Mouse (Mus musculus): Measurements from ENCODE around the gene Pnma1. TPM values are rescaled to one million over a fixed set of nuclear protein-coding genes. Genes with fewer than 3 reads are reported as not detected.

The Pnma1 gene
- polyA plus RNA-seq, 1 experiment from 2014 or later = 0.68 TPM

GRCm38 (mm10) chr12:84160491-84160890, 12.2 kb upstream of the Pnma1 start:
- peaks cover 61% of the 10 kb centered on the region for H3K36me3 ChIP-seq (ENCODE audit: control insufficient read depth, insufficient read depth, low read length)

GRCm38 (mm10) chr12:84158156-84158555, 9.9 kb upstream of the Pnma1 start:
- Histone ChIP-seq H3K9ac (ENCODE audit: low read length) (no peak overlapping the region), H3K36me3 (ENCODE audit: control insufficient read depth, insufficient read depth, low read length) (peaks cover 77% of the 10 kb centered on the region), H3K4me2 (ENCODE audit: low read length) (no peak overlapping the region), H3K4me3 (ENCODE audit: control insufficient read depth in 1 of 2, insufficient read depth in 1 of 2, low read depth in 1 of 2, low read length in 2 of 2) (no peak overlapping the region), H3K4me1 (ENCODE audit: control insufficient read depth in 2 of 2, insufficient read depth in 2 of 2, low read length in 2 of 2) (peaks cover 10 to 20% of the 10 kb centered on the region in 2 experiments), H3K9me3 (ENCODE audit: control insufficient read depth, low read length) (no peaks in the 10 kb centered on the region), H3K27me3 (ENCODE audit: control insufficient read depth, insufficient read depth, low read length) (no peaks in the 10 kb centered on the region), H3K27ac (replicated peaks in 1 of 2; ENCODE audit: control insufficient read depth in 1 of 2, insufficient read depth in 1 of 2, low read depth in 2 of 2, low read length in 2 of 2) (no peak overlapping the region)
- no peak for ATAC-seq (ENCODE audit: insufficient number of reproducible peaks, insufficient read depth, low FRiP score, low read depth)
- 57% methylated on average over 14 of the region's 14 CpGs for WGBS

More at GRCm38 (mm10) chr12:84160491-84160890, 12.2 kb upstream of the Pnma1 start:
- H3K4me3 ChIP-seq (ENCODE audit: control insufficient read depth in 1 of 2, insufficient read depth in 1 of 2, low read depth in 1 of 2, low read length in 2 of 2) = no peak overlapping the region
- whole genome bisulfite sequencing = 87% methylated on average over 8 of the region's 8 CpGs
- peaks cover 4 to 15% of the 10 kb centered on the region in 2 experiments for H3K4me1 ChIP-seq (ENCODE audit: control insufficient read depth in 2 of 2, insufficient read depth in 2 of 2, low read length in 2 of 2)
- H3K4me2 ChIP-seq (ENCODE audit: low read length) = no peak overlapping the region
- H3K9me3 ChIP-seq (ENCODE audit: control insufficient read depth, low read length) = no peaks in the 10 kb centered on the region
- no peak overlapping the region for H3K9ac ChIP-seq (ENCODE audit: low read length)
- no peaks in the 10 kb centered on the region for H3K27me3 ChIP-seq (ENCODE audit: control insufficient read depth, insufficient read depth, low read length)
- no peak overlapping the region for H3K27ac ChIP-seq (replicated peaks in 1 of 2; ENCODE audit: control insufficient read depth in 1 of 2, insufficient read depth in 1 of 2, low read depth in 2 of 2, low read length in 2 of 2)
- no peak for ATAC-seq (ENCODE audit: insufficient number of reproducible peaks, insufficient read depth, low FRiP score, low read depth)

GRCm38 (mm10) chr12:84156210-84156609, 7.9 kb upstream of the Pnma1 start:
- H3K4me2 ChIP-seq (ENCODE audit: low read length) = no peak overlapping the region
- H3K4me1 ChIP-seq (ENCODE audit: control insufficient read depth in 2 of 2, insufficient read depth in 2 of 2, low read length in 2 of 2) = peaks cover 17 to 23% of the 10 kb centered on the region in 2 experiments
- H3K36me3 ChIP-seq (ENCODE audit: control insufficient read depth, insufficient read depth, low read length) = peaks cover 87% of the 10 kb centered on the region
- no peak overlapping the region for H3K9ac ChIP-seq (ENCODE audit: low read length)
- H3K27ac ChIP-seq (replicated peaks in 1 of 2; ENCODE audit: control insufficient read depth in 1 of 2, insufficient read depth in 1 of 2, low read depth in 2 of 2, low read length in 2 of 2) = 0 out of 4 replicates have a peak overlapping the region, but pooled peaks of 1 of the 2 experiments have one; percentile 28
- H3K27me3 ChIP-seq (ENCODE audit: control insufficient read depth, insufficient read depth, low read length) = no peaks in the 10 kb centered on the region
- no peaks in the 10 kb centered on the region for H3K9me3 ChIP-seq (ENCODE audit: control insufficient read depth, low read length)
- 90% methylated on average over 18 of the region's 18 CpGs for WGBS
- H3K4me3 ChIP-seq (ENCODE audit: control insufficient read depth in 1 of 2, insufficient read depth in 1 of 2, low read depth in 1 of 2, low read length in 2 of 2) = no peak overlapping the region
- ATAC-seq (ENCODE audit: insufficient number of reproducible peaks, insufficient read depth, low FRiP score, low read depth) = no peak

GRCm38 (mm10) chr12:84155523-84155871, 7.2 kb upstream of the Pnma1 start:
- peaks cover 17 to 27% of the 10 kb centered on the region in 2 experiments for H3K4me1 ChIP-seq (ENCODE audit: control insufficient read depth in 2 of 2, insufficient read depth in 2 of 2, low read length in 2 of 2)
- peak overlapping the region; percentile 24 to 26; a peak in 1 of 4 replicates for H3K27ac ChIP-seq (replicated peaks in 1 of 2; ENCODE audit: control insufficient read depth in 1 of 2, insufficient read depth in 1 of 2, low read depth in 2 of 2, low read length in 2 of 2)
- 44% methylated on average over 2 of the region's 2 CpGs for WGBS

GRCm38 (mm10) chr12:84154786-84155522, 6.7 kb upstream of the Pnma1 start:
- Histone ChIP-seq H3K27me3 (ENCODE audit: control insufficient read depth, insufficient read depth, low read length) (no peaks in the 10 kb centered on the region), H3K36me3 (ENCODE audit: control insufficient read depth, insufficient read depth, low read length) (peaks cover 83% of the 10 kb centered on the region), H3K9me3 (ENCODE audit: control insufficient read depth, low read length) (no peaks in the 10 kb centered on the region), H3K4me3 (ENCODE audit: control insufficient read depth in 1 of 2, insufficient read depth in 1 of 2, low read depth in 1 of 2, low read length in 2 of 2) (no peak overlapping the region), H3K27ac (replicated peaks in 1 of 2; ENCODE audit: control insufficient read depth in 1 of 2, insufficient read depth in 1 of 2, low read depth in 2 of 2, low read length in 2 of 2) (peak overlapping the region in 1 of 2 experiments; percentile 26; a peak in 1 of 4 replicates), H3K9ac (ENCODE audit: low read length) (no peak overlapping the region), H3K4me2 (ENCODE audit: low read length) (no peak overlapping the region), H3K4me1 (ENCODE audit: control insufficient read depth in 2 of 2, insufficient read depth in 2 of 2, low read length in 2 of 2) (peaks cover 18 to 32% of the 10 kb centered on the region in 2 experiments)
- ATAC-seq (ENCODE audit: insufficient number of reproducible peaks, insufficient read depth, low FRiP score, low read depth) = 0 out of 2 replicates have a peak, but pooled peaks have one; percentile 15
- 41% methylated on average over 11 of the region's 11 CpGs for WGBS

More at GRCm38 (mm10) chr12:84155523-84155871, 7.2 kb upstream of the Pnma1 start:
- H3K4me3 ChIP-seq (ENCODE audit: control insufficient read depth in 1 of 2, insufficient read depth in 1 of 2, low read depth in 1 of 2, low read length in 2 of 2) = no peak overlapping the region
- H3K27me3 ChIP-seq (ENCODE audit: control insufficient read depth, insufficient read depth, low read length) = no peaks in the 10 kb centered on the region
- no peak overlapping the region for H3K9ac ChIP-seq (ENCODE audit: low read length)
- H3K9me3 ChIP-seq (ENCODE audit: control insufficient read depth, low read length) = no peaks in the 10 kb centered on the region
- ATAC-seq (ENCODE audit: insufficient number of reproducible peaks, insufficient read depth, low FRiP score, low read depth) = no peak
- H3K36me3 ChIP-seq (ENCODE audit: control insufficient read depth, insufficient read depth, low read length) = peaks cover 84% of the 10 kb centered on the region
- H3K4me2 ChIP-seq (ENCODE audit: low read length) = no peak overlapping the region

GRCm38 (mm10) chr12:84153414-84153813, 5.1 kb upstream of the Pnma1 start:
- Histone ChIP-seq H3K4me1 (ENCODE audit: control insufficient read depth in 2 of 2, insufficient read depth in 2 of 2, low read length in 2 of 2) (peaks cover 20 to 40% of the 10 kb centered on the region in 2 experiments), H3K9me3 (ENCODE audit: control insufficient read depth, low read length) (no peaks in the 10 kb centered on the region), H3K36me3 (ENCODE audit: control insufficient read depth, insufficient read depth, low read length) (peaks cover 70% of the 10 kb centered on the region), H3K4me3 (ENCODE audit: control insufficient read depth in 1 of 2, insufficient read depth in 1 of 2, low read depth in 1 of 2, low read length in 2 of 2) (no peak overlapping the region), H3K4me2 (ENCODE audit: low read length) (no peak overlapping the region), H3K9ac (ENCODE audit: low read length) (no peak overlapping the region), H3K27me3 (ENCODE audit: control insufficient read depth, insufficient read depth, low read length) (no peaks in the 10 kb centered on the region), H3K27ac (replicated peaks in 1 of 2; ENCODE audit: control insufficient read depth in 1 of 2, insufficient read depth in 1 of 2, low read depth in 2 of 2, low read length in 2 of 2) (no peak overlapping the region)
- ATAC-seq (ENCODE audit: insufficient number of reproducible peaks, insufficient read depth, low FRiP score, low read depth) = no peak
- WGBS = 76% methylated on average over 6 of the region's 6 CpGs

GRCm38 (mm10) chr12:84152352-84153190, 4.3 kb upstream of the Pnma1 start:
- Histone ChIP-seq H3K4me2 (ENCODE audit: low read length) (no peak overlapping the region), H3K4me1 (ENCODE audit: control insufficient read depth in 2 of 2, insufficient read depth in 2 of 2, low read length in 2 of 2) (peaks cover 23 to 37% of the 10 kb centered on the region in 2 experiments), H3K4me3 (ENCODE audit: control insufficient read depth in 1 of 2, insufficient read depth in 1 of 2, low read depth in 1 of 2, low read length in 2 of 2) (no peak overlapping the region), H3K27me3 (ENCODE audit: control insufficient read depth, insufficient read depth, low read length) (no peaks in the 10 kb centered on the region), H3K9ac (ENCODE audit: low read length) (no peak overlapping the region; the same call in 1 of the 2 replicates), H3K36me3 (ENCODE audit: control insufficient read depth, insufficient read depth, low read length) (peaks cover 61% of the 10 kb centered on the region), H3K27ac (replicated peaks in 1 of 2; ENCODE audit: control insufficient read depth in 1 of 2, insufficient read depth in 1 of 2, low read depth in 2 of 2, low read length in 2 of 2) (no peak overlapping the region), H3K9me3 (ENCODE audit: control insufficient read depth, low read length) (no peaks in the 10 kb centered on the region)
- no peak for ATAC-seq (ENCODE audit: insufficient number of reproducible peaks, insufficient read depth, low FRiP score, low read depth)
- 74% methylated on average over 32 of the region's 32 CpGs for WGBS
